ENCODE assay signal across 14 mouse cellular contexts in genomic region chr14:118566809-118567208, GRCm38 (mm10).
DNase-seq lines count a peak whose midpoint lies in the region; ATAC-seq lines count a peak whose summit lies in the region.
"Had no signal": no experiment of that assay in that cellular context is flagged by ENCODE, and none has a peak within 500 bp of the region (broad histone marks: within the 10 kb centered on the region; RNA-seq: fewer than 3 reads in every experiment).

No protein-coding gene starts in this region.

- H3K4me2 ChIP-seq in embryonic facial prominence, embryonic 14.5 days (ENCODE audit: low read depth, low read length): no peak overlapping the region
- no peak overlapping the region for H3K4me2 ChIP-seq in midbrain, embryonic 11.5 days
- no peak overlapping the region for H3K4me2 ChIP-seq in midbrain, embryonic 16.5 days (ENCODE audit: low read length)
- H3K4me2 ChIP-seq in midbrain, embryonic 12.5 days (replicated peaks): no peak overlapping the region

- H3K27me3 ChIP-seq in embryonic facial prominence, embryonic 14.5 days (replicated peaks; ENCODE audit: control insufficient read depth, insufficient read depth, low read length): no peaks in the 10 kb centered on the region
- H3K27me3 ChIP-seq in embryonic facial prominence, embryonic 10.5 days (replicated peaks; ENCODE audit: low read depth, poor library complexity, severe bottlenecking): 0 out of 2 replicates have a peak, but pooled peaks cover 4% of the 10 kb centered on the region
- H3K27me3 ChIP-seq in midbrain, embryonic 11.5 days (ENCODE audit: control insufficient read depth, insufficient read depth, low read length): no peaks in the 10 kb centered on the region
- H3K27me3 ChIP-seq in midbrain, embryonic 16.5 days (ENCODE audit: control insufficient read depth, insufficient read depth, low read depth, low read length): no peaks in the 10 kb centered on the region
- peaks cover 4% of the 10 kb centered on the region; the same call in 1 of the 2 replicates for H3K27me3 ChIP-seq in midbrain, embryonic 12.5 days

- WGBS in embryonic facial prominence, embryonic 14.5 days: 73% methylated on average over 5 of the region's 5 CpGs
- WGBS in embryonic facial prominence, embryonic 10.5 days: 83% methylated on average over 5 of the region's 5 CpGs
- WGBS in midbrain, embryonic 11.5 days: 85% methylated on average over 5 of the region's 5 CpGs
- 81% methylated on average over 5 of the region's 5 CpGs for WGBS in midbrain, embryonic 16.5 days
- WGBS in midbrain, embryonic 12.5 days: 84% methylated on average over 5 of the region's 5 CpGs

- no peaks in the 10 kb centered on the region for H3K36me3 ChIP-seq in embryonic facial prominence, embryonic 14.5 days (ENCODE audit: control insufficient read depth, insufficient read depth, low read length)
- no peaks in the 10 kb centered on the region for H3K36me3 ChIP-seq in embryonic facial prominence, embryonic 10.5 days (replicated peaks)
- H3K36me3 ChIP-seq in midbrain, embryonic 11.5 days (ENCODE audit: control insufficient read depth, insufficient read depth, low read length): no peaks in the 10 kb centered on the region
- H3K36me3 ChIP-seq in midbrain, embryonic 16.5 days (ENCODE audit: control insufficient read depth, insufficient read depth, low read length): no peaks in the 10 kb centered on the region
- no peaks in the 10 kb centered on the region for H3K36me3 ChIP-seq in midbrain, embryonic 12.5 days

- DNase-seq in embryonic facial prominence, embryonic 14.5 days (ENCODE audit: low spot score): no peak
- DNase-seq in embryonic facial prominence, embryonic 10.5 days (ENCODE audit: low spot score): no peak
- no peak for DNase-seq in midbrain, embryonic 11.5 days (ENCODE audit: low spot score, missing footprints)
- DNase-seq in thymus, adult 18-20 months: no peak
- no peak for DNase-seq in cerebellum, postnatal 4 days (ENCODE audit: low spot score in 2 of 2)
- DNase-seq in embryo, embryonic 10.5 days (ENCODE audit: low spot score): no peak
- DNase-seq: adrenal gland, postnatal 36 days; cerebellum, adult 18-20 months; embryo, embryonic 11 days; heart, adult 18-20 months; kidney, postnatal 10 days had no signal

- H3K9me3 ChIP-seq in embryonic facial prominence, embryonic 14.5 days (ENCODE audit: control insufficient read depth, low read length): no peaks in the 10 kb centered on the region
- H3K9me3 ChIP-seq in embryonic facial prominence, embryonic 10.5 days: no peaks in the 10 kb centered on the region
- H3K9me3 ChIP-seq in midbrain, embryonic 11.5 days (ENCODE audit: control insufficient read depth, low read length): no peaks in the 10 kb centered on the region
- H3K9me3 ChIP-seq in midbrain, embryonic 16.5 days (replicated peaks; ENCODE audit: control insufficient read depth, low read length, poor library complexity, severe bottlenecking): no peaks in the 10 kb centered on the region
- H3K9me3 ChIP-seq in midbrain, embryonic 12.5 days: no peaks in the 10 kb centered on the region

- peaks cover 6% of the 10 kb centered on the region; the same call in 1 of the 2 replicates for H3K4me1 ChIP-seq in embryonic facial prominence, embryonic 14.5 days (ENCODE audit: control insufficient read depth, insufficient read depth, low read length)
- H3K4me1 ChIP-seq in embryonic facial prominence, embryonic 10.5 days: peaks cover 8% of the 10 kb centered on the region
- peaks cover 9% of the 10 kb centered on the region for H3K4me1 ChIP-seq in midbrain, embryonic 11.5 days (ENCODE audit: control insufficient read depth, insufficient read depth, low read length)
- peaks cover 5% of the 10 kb centered on the region for H3K4me1 ChIP-seq in midbrain, embryonic 16.5 days (ENCODE audit: control insufficient read depth, insufficient read depth, low read length)
- peaks cover 14% of the 10 kb centered on the region for H3K4me1 ChIP-seq in midbrain, embryonic 12.5 days

- H3K9ac ChIP-seq in embryonic facial prominence, embryonic 14.5 days (ENCODE audit: low read depth, low read length): no peak overlapping the region
- H3K9ac ChIP-seq in midbrain, embryonic 11.5 days (ENCODE audit: low read length): 0 out of 2 replicates have a peak overlapping the region, but pooled peaks have one; percentile 16
- no peak overlapping the region for H3K9ac ChIP-seq in midbrain, embryonic 16.5 days (ENCODE audit: low read depth, low read length)
- H3K9ac ChIP-seq in midbrain, embryonic 12.5 days (replicated peaks): no peak overlapping the region

- H3K4me3 ChIP-seq in embryonic facial prominence, embryonic 14.5 days (ENCODE audit: low read depth, low read length): no peak overlapping the region
- H3K4me3 ChIP-seq in embryonic facial prominence, embryonic 10.5 days: no peak overlapping the region
- H3K4me3 ChIP-seq in midbrain, embryonic 11.5 days (ENCODE audit: low read depth, low read length): no peak overlapping the region
- H3K4me3 ChIP-seq in midbrain, embryonic 16.5 days (ENCODE audit: low read depth, low read length): no peak overlapping the region
- H3K4me3 ChIP-seq in midbrain, embryonic 12.5 days: no peak overlapping the region

- 0 out of 2 replicates have a peak, but pooled peaks have one; percentile 15 for ATAC-seq in embryonic facial prominence, embryonic 14.5 days (ENCODE audit: low read depth)
- no peak for ATAC-seq in midbrain, embryonic 11.5 days (ENCODE audit: low FRiP score)
- ATAC-seq in midbrain, embryonic 16.5 days: no peak
- no peak for ATAC-seq in midbrain, embryonic 12.5 days (ENCODE audit: low FRiP score, low read depth)

- H3K27ac ChIP-seq in embryonic facial prominence, embryonic 14.5 days (replicated peaks; ENCODE audit: low read depth, low read length): no peak overlapping the region
- H3K27ac ChIP-seq in embryonic facial prominence, embryonic 10.5 days (replicated peaks): no peak overlapping the region
- no peak overlapping the region for H3K27ac ChIP-seq in midbrain, embryonic 11.5 days (ENCODE audit: low read depth, low read length)
- H3K27ac ChIP-seq in midbrain, embryonic 16.5 days (ENCODE audit: low read length): no peak overlapping the region
- H3K27ac ChIP-seq in midbrain, embryonic 12.5 days (replicated peaks): 0 out of 2 replicates have a peak overlapping the region, but pooled peaks have one; percentile 15
- H3K27ac ChIP-seq: macrophage had no signal
